Mouse (Mus musculus) lung, postnatal 0 days (tissue): Measurements from ENCODE around the gene Olfr1344. TPM values are rescaled to one million over a fixed set of nuclear protein-coding genes. Genes with fewer than 3 reads are reported as not detected.
A peak's percentile ranks its signal among the peaks of the same experiment; 100 is the strongest.

Source experiments
- ATAC-seq: fragments of 200-750 bp; cut with Nextera tagmentation; 2 replicates; pipeline ENCODE4 v1.8.0; 2017; ENCODE audit warnings: moderate library complexity
- DNase-seq: peaks from one replicate; pipeline ENCODE4 v3.0.0-alpha.2; 2016; ENCODE audit warnings: low spot score
- H3K27ac ChIP-seq: fragments of 300-500 bp; sonication (generic); 2 replicates; pipeline ENCODE4 v1.5.1; 2014; ENCODE audit warnings: antibody characterized with exemption, mild to moderate bottlenecking, low read length, mixed read lengths
- H3K27me3 ChIP-seq: fragments of 300-500 bp; sonication (generic); replicated peaks from 2 replicates; pipeline ENCODE4 v1.6.1; 2014; ENCODE audit warnings: low read length, mixed read lengths; ENCODE audit not compliant: insufficient read depth
- H3K36me3 ChIP-seq: fragments of 300-500 bp; sonication (generic); 2 replicates; pipeline ENCODE4 v1.6.1; 2014; ENCODE audit warnings: low read length, mixed read lengths; ENCODE audit not compliant: insufficient read depth
- H3K4me1 ChIP-seq: fragments of 300-500 bp; sonication (generic); 2 replicates; pipeline ENCODE4 v1.6.1; 2014; ENCODE audit warnings: antibody characterized with exemption, low read depth, low read length, mixed read lengths; ENCODE audit not compliant: insufficient read depth
- H3K4me2 ChIP-seq: fragments of 300-500 bp; sonication (generic); replicated peaks from 2 replicates; pipeline ENCODE4 v1.6.1; 2014; ENCODE audit warnings: low read depth, mild to moderate bottlenecking, low read length, moderate library complexity, mixed read lengths
- H3K4me3 ChIP-seq: fragments of 300-500 bp; sonication (generic); 2 replicates; pipeline ENCODE4 v1.5.1; 2014; ENCODE audit warnings: low read depth, low read length
- H3K9ac ChIP-seq: fragments of 300-500 bp; sonication (generic); replicated peaks from 2 replicates; pipeline ENCODE4 v1.6.1; 2014; ENCODE audit warnings: low read depth, mild to moderate bottlenecking
- H3K9me3 ChIP-seq: fragments of 300-500 bp; sonication (generic); 2 replicates; pipeline ENCODE4 v1.6.1; 2016; ENCODE audit warnings: low read length, mixed read lengths
- CTCF ChIP-seq: IDR thresholded peaks from 2 replicates; pipeline ENCODE4 v1.5.1; 2016; ENCODE audit warnings: antibody characterized with exemption, mild to moderate bottlenecking
- EP300 ChIP-seq: IDR thresholded peaks from 2 replicates; pipeline ENCODE4 v1.6.1; 2016; ENCODE audit warnings: antibody characterized with exemption, mild to moderate bottlenecking, control low read depth
- WGBS: fragments of 180-500 bp; shearing (Covaris S2); extraction: QIAGEN DNeasy Blood & Tissue Kit; methylation state at CpG from one replicate; pipeline ENCODE4 v1.1.7; 2014; 5-methylcytosine and 5-hydroxymethylcytosine counted together
- polyA plus RNA-seq: library from polyadenylated mRNA; unstranded; fragments of >200 nt; fragmentation: Nextera tagmentation; extraction: Ambion mirVana; gene quantifications from 2 replicates; pipeline ENCODE4 v1.2.1, GENCODE M21; 2015

Olfr1344 gene
- polyA plus RNA-seq, result not detected in 2 replicates

- 64% methylated on average over 3 of the region's 3 CpGs for WGBS
- no peaks in the 10 kb centered on the region for H3K4me1 ChIP-seq
- H3K9ac ChIP-seq, result no peak within 1 kb of the TSS
- H3K27ac ChIP-seq, result no peak within 1 kb of the TSS
- H3K4me2 ChIP-seq, result no peak within 1 kb of the TSS
- no peaks in the 10 kb centered on the region for H3K9me3 ChIP-seq
- no peak within 1 kb of the TSS for H3K4me3 ChIP-seq
- TF ChIP-seq EP300 (no peak), CTCF (no peak)
- DNase-seq, result no peak
- no peaks in the 10 kb centered on the region for H3K27me3 ChIP-seq
- H3K36me3 ChIP-seq, result no peaks in the 10 kb centered on the region
- ATAC-seq, result no peak
These were observed at the start of gene Olfr1344 for GRCm38 (mm10) chr7:6438388-6438787. Olfr1344 (plus strand) TSS chr7:6438688.

DNA sequence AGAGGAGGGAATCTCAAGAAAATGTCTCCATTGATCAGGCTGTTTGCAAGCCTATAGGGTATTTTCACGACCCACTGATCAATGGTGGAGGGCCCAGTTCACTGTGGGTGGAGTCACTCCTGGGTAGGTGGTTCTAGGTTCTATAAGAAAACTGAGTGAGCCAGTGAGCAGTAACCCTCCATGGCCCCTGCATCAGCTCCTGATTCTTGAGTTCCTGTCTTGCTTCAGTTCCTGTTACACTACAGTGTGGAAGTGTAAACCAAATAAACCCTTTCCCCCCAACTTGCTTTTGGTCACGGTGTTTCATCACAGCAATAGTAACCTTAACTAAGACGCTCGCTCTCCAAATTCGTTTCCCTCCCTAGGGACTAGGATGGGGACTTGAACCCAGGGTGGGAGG, 49.5 kb upstream of the Olfr1344 start:
- 0 out of 2 replicates have a peak, but pooled peaks cover 5% of the 10 kb centered on the region for H3K36me3 ChIP-seq
- H3K27me3 ChIP-seq, result no peaks in the 10 kb centered on the region
- H3K4me3 ChIP-seq, result no peak overlapping the region
- no peak overlapping the region for H3K4me2 ChIP-seq
- H3K27ac ChIP-seq, result no peak overlapping the region
- no peaks in the 10 kb centered on the region for H3K9me3 ChIP-seq
- peaks cover under 1% of the 10 kb centered on the region; the same call in 1 of the 2 replicates for H3K4me1 ChIP-seq
- no peak for DNase-seq
- WGBS, result 75% methylated on average over 5 of the region's 5 CpGs
- ATAC-seq, result no peak
- TF ChIP-seq CTCF (no peak), EP300 (no peak)
- H3K9ac ChIP-seq, result no peak overlapping the region

DNA sequence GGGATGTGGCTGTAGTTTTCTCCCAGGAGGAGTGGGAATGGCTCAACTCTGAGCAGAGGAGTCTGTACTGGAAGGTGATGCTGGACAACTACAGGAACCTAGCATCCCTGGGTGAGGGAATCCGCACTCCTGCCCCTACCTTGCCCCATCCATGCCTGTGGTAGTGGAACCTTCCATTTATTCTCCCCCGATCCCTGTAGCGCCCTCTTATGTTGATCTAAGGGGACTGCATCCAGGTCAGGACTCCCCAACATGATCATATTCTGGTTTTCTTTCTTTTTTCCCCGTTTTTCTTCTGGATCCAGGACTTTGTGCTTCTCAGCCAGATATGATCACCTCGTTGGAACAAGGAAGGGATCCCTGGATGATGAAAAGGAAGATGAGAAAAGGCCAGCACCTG, 49.0 kb upstream of the Olfr1344 start:
- peak; percentile 19; the same call in 1 of the 2 replicates for TF ChIP-seq CTCF
- no peak for TF ChIP-seq EP300
- Histone ChIP-seq H3K4me1 (no peaks in the 10 kb centered on the region), H3K9ac (no peak overlapping the region), H3K27ac (no peak overlapping the region), H3K4me3 (no peak overlapping the region), H3K36me3 (peaks cover 5% of the 10 kb centered on the region; the same call in 1 of the 2 replicates), H3K27me3 (no peaks in the 10 kb centered on the region), H3K9me3 (no peaks in the 10 kb centered on the region), H3K4me2 (no peak overlapping the region)
- WGBS, result 68% methylated on average over 5 of the region's 5 CpGs
- DNase-seq (no peak), ATAC-seq (no peak)

- Histone ChIP-seq H3K4me1 (peaks cover 3% of the 10 kb centered on the region; the same call in 1 of the 2 replicates), H3K9ac (peak within 1 kb of the TSS; percentile 23; the same call in 1 of the 2 replicates), H3K4me3 (peak within 1 kb of the TSS; percentile 27), H3K4me2 (peak within 1 kb of the TSS; percentile 61), H3K27ac (no peak within 1 kb of the TSS), H3K27me3 (no peaks in the 10 kb centered on the region), H3K36me3 (no peaks in the 10 kb centered on the region; the same call in 1 of the 2 replicates), H3K9me3 (no peaks in the 10 kb centered on the region)
- no peak for TF ChIP-seq CTCF
- TF ChIP-seq EP300, result no peak
- peak; percentile 40 for DNase-seq
- peak; percentile 54 for ATAC-seq
- 25% methylated on average over 25 of the region's 25 CpGs for WGBS
These were observed 40.2 kb upstream of the Olfr1344 start, which contains the start of gene Smim17 for GRCm38 (mm10) chr7:6397996-6398975. Smim17 (plus strand) TSS chr7:6398715.

DNA sequence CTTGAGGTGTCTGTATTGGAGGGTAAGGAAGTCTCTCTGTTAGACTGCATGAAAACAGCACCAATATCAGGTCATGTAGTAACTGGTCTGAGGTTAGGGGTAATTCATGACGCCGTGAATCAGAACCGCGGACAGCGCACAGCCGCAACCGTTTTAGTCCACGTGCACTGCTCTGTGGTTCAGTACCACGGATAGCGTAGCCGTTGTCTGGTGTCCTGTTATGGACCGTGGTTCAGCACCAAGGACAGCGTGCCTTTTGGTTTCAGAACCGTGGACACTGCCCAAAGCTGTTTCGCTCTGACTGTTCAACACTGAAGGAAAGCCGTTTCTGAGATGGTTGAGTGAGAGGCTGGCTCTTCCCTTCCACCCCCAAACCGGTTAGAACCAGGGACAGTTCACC, 28.4 kb upstream of the Olfr1344 start, which contains the start of gene Gm20715:
Gm20715 (plus strand) TSS at position 235 of the 400 bp plus-strand sequence.
- Histone ChIP-seq H3K9ac (no peak within 1 kb of the TSS), H3K27me3 (no peaks in the 10 kb centered on the region), H3K4me1 (no peaks in the 10 kb centered on the region), H3K27ac (no peak within 1 kb of the TSS), H3K9me3 (no peaks in the 10 kb centered on the region), H3K36me3 (no peaks in the 10 kb centered on the region), H3K4me3 (no peak within 1 kb of the TSS), H3K4me2 (no peak within 1 kb of the TSS)
- 1% methylated on average over 17 of the region's 17 CpGs for WGBS
- TF ChIP-seq CTCF, result peak; percentile 45
- TF ChIP-seq EP300, result no peak
- ATAC-seq (peak; percentile 98), DNase-seq (peak; percentile 95)
